In genomic region chr2:38367852-38368251, GRCm38 (mm10) we compare ENCODE assay signal across 17 mouse cellular contexts. TPM values are rescaled to one million over a fixed set of nuclear protein-coding genes. Genes with fewer than 3 reads are reported as not detected.
DNase-seq lines count a peak whose midpoint lies in the region; ATAC-seq and TF ChIP-seq lines count a peak whose summit lies in the region.
"Had no signal": no experiment of that assay in that cellular context is flagged by ENCODE, and none has a peak within 500 bp of the region (broad histone marks: within the 10 kb centered on the region; RNA-seq: fewer than 3 reads in every experiment).

No protein-coding gene starts in this region.

- H3K9ac ChIP-seq in forebrain, embryonic 12.5 days = no peak overlapping the region
- H3K9ac ChIP-seq in forebrain, embryonic 11.5 days (ENCODE audit: low read length) = no peak overlapping the region
- no peak overlapping the region for H3K9ac ChIP-seq in midbrain, embryonic 11.5 days (ENCODE audit: low read length)
- H3K9ac ChIP-seq in midbrain, embryonic 14.5 days (replicated peaks; ENCODE audit: low read length) = no peak overlapping the region
- H3K9ac ChIP-seq in forebrain, embryonic 16.5 days (replicated peaks; ENCODE audit: low read depth, low read length) = no peak overlapping the region
- H3K9ac ChIP-seq in lung, postnatal 0 days (replicated peaks; ENCODE audit: low read depth) = no peak overlapping the region
- H3K9ac ChIP-seq: heart, embryonic 13.5 days; hindbrain, embryonic 15.5 days had no signal

- H3K27me3 ChIP-seq in forebrain, embryonic 12.5 days = peaks cover 25% of the 10 kb centered on the region
- no peaks in the 10 kb centered on the region; the same call in 1 of the 2 replicates for H3K27me3 ChIP-seq in forebrain, embryonic 11.5 days (ENCODE audit: control insufficient read depth, insufficient read depth, low read length)
- peaks cover 94% of the 10 kb centered on the region for H3K27me3 ChIP-seq in midbrain, embryonic 11.5 days (ENCODE audit: control insufficient read depth, insufficient read depth, low read length)
- H3K27me3 ChIP-seq in midbrain, embryonic 14.5 days (ENCODE audit: control insufficient read depth, insufficient read depth, low read length) = peaks cover 75% of the 10 kb centered on the region
- no peaks in the 10 kb centered on the region for H3K27me3 ChIP-seq in forebrain, embryonic 16.5 days (replicated peaks; ENCODE audit: control insufficient read depth, insufficient read depth, low read length)
- peaks cover 57% of the 10 kb centered on the region for H3K27me3 ChIP-seq in lung, postnatal 0 days (replicated peaks; ENCODE audit: insufficient read depth, low read length)

- H3K4me3 ChIP-seq in forebrain, embryonic 12.5 days (replicated peaks) = no peak overlapping the region
- H3K4me3 ChIP-seq in forebrain, embryonic 11.5 days (ENCODE audit: low read depth, low read length) = no peak overlapping the region
- no peak overlapping the region for H3K4me3 ChIP-seq in midbrain, embryonic 11.5 days (ENCODE audit: low read depth, low read length)
- H3K4me3 ChIP-seq in midbrain, embryonic 14.5 days (replicated peaks; ENCODE audit: low read depth, low read length) = no peak overlapping the region
- no peak overlapping the region for H3K4me3 ChIP-seq in forebrain, embryonic 16.5 days (replicated peaks; ENCODE audit: low read length)
- no peak overlapping the region for H3K4me3 ChIP-seq in lung, postnatal 0 days (ENCODE audit: low read depth, low read length)
- H3K4me3 ChIP-seq: hindbrain, embryonic 15.5 days had no signal

- DNase-seq in forebrain, embryonic 11.5 days (ENCODE audit: low spot score) = no peak
- peak; percentile 90 for DNase-seq in midbrain, embryonic 11.5 days (ENCODE audit: low spot score, missing footprints)
- DNase-seq in midbrain, embryonic 14.5 days = no peak
- peak; percentile 56 for DNase-seq in brain, adult 2 months (ENCODE audit: low read depth, low spot score)
- no peak for DNase-seq in lung, postnatal 0 days (ENCODE audit: low spot score)
- DNase-seq: adrenal gland, postnatal 10 days; cerebellum, adult 18-20 months; cerebellum, adult 9-11 months; cerebellum, postnatal 36 days; gastrocnemius, postnatal 36 days; heart, adult 11 months; heart, postnatal 36 days had no signal

- H3K9me3 ChIP-seq in forebrain, embryonic 12.5 days = no peaks in the 10 kb centered on the region
- no peaks in the 10 kb centered on the region for H3K9me3 ChIP-seq in forebrain, embryonic 11.5 days (ENCODE audit: control insufficient read depth, low read length)
- no peaks in the 10 kb centered on the region for H3K9me3 ChIP-seq in midbrain, embryonic 11.5 days (ENCODE audit: control insufficient read depth, low read length)
- H3K9me3 ChIP-seq in midbrain, embryonic 14.5 days (ENCODE audit: control insufficient read depth, low read length) = no peaks in the 10 kb centered on the region
- no peaks in the 10 kb centered on the region for H3K9me3 ChIP-seq in forebrain, embryonic 16.5 days (ENCODE audit: control insufficient read depth, low read length)
- no peaks in the 10 kb centered on the region for H3K9me3 ChIP-seq in lung, postnatal 0 days (ENCODE audit: low read length)
- H3K9me3 ChIP-seq: heart, embryonic 13.5 days; hindbrain, embryonic 15.5 days had no signal

- TF ChIP-seq CTCF in lung, postnatal 0 days (IDR thresholded peaks at IDR 0.05) = no peak

- no peak for TF ChIP-seq EP300 in lung, postnatal 0 days (IDR thresholded peaks at IDR 0.05)

- WGBS in forebrain, embryonic 12.5 days = 67% methylated on average over 5 of the region's 5 CpGs
- 83% methylated on average over 5 of the region's 5 CpGs for WGBS in forebrain, embryonic 11.5 days
- WGBS in midbrain, embryonic 11.5 days = 54% methylated on average over 5 of the region's 5 CpGs
- 52% methylated on average over 5 of the region's 5 CpGs for WGBS in midbrain, embryonic 14.5 days
- 66% methylated on average over 5 of the region's 5 CpGs for WGBS in forebrain, embryonic 16.5 days
- 49% methylated on average over 5 of the region's 5 CpGs for WGBS in lung, postnatal 0 days

- H3K36me3 ChIP-seq in forebrain, embryonic 12.5 days (replicated peaks) = peaks cover 76% of the 10 kb centered on the region
- H3K36me3 ChIP-seq in forebrain, embryonic 11.5 days (ENCODE audit: control insufficient read depth, insufficient read depth, low read length) = peaks cover 15% of the 10 kb centered on the region
- no peaks in the 10 kb centered on the region for H3K36me3 ChIP-seq in midbrain, embryonic 11.5 days (ENCODE audit: control insufficient read depth, insufficient read depth, low read length)
- H3K36me3 ChIP-seq in midbrain, embryonic 14.5 days (ENCODE audit: control insufficient read depth, insufficient read depth, low read length) = peaks cover 7% of the 10 kb centered on the region; the same call in 1 of the 2 replicates
- H3K36me3 ChIP-seq in forebrain, embryonic 16.5 days (ENCODE audit: control insufficient read depth, insufficient read depth) = 0 out of 2 replicates have a peak, but pooled peaks cover 5% of the 10 kb centered on the region
- no peaks in the 10 kb centered on the region for H3K36me3 ChIP-seq in lung, postnatal 0 days (ENCODE audit: insufficient read depth, low read length)
- H3K36me3 ChIP-seq: heart, embryonic 13.5 days; hindbrain, embryonic 15.5 days had no signal

- H3K4me1 ChIP-seq in forebrain, embryonic 12.5 days = peaks cover 33% of the 10 kb centered on the region
- H3K4me1 ChIP-seq in forebrain, embryonic 11.5 days (replicated peaks; ENCODE audit: control insufficient read depth, insufficient read depth, low read length) = peaks cover 7% of the 10 kb centered on the region
- no peaks in the 10 kb centered on the region; the same call in 1 of the 2 replicates for H3K4me1 ChIP-seq in midbrain, embryonic 11.5 days (ENCODE audit: control insufficient read depth, insufficient read depth, low read length)
- 0 out of 2 replicates have a peak, but pooled peaks cover 5% of the 10 kb centered on the region for H3K4me1 ChIP-seq in midbrain, embryonic 14.5 days (ENCODE audit: control insufficient read depth, insufficient read depth, low read length)
- H3K4me1 ChIP-seq in forebrain, embryonic 16.5 days (replicated peaks; ENCODE audit: control insufficient read depth, insufficient read depth, low read length) = peaks cover 24% of the 10 kb centered on the region
- no peaks in the 10 kb centered on the region for H3K4me1 ChIP-seq in lung, postnatal 0 days (ENCODE audit: insufficient read depth, low read depth, low read length)

- H3K27ac ChIP-seq in forebrain, embryonic 12.5 days = peak overlapping the region; percentile 19; the same call in 1 of the 2 replicates
- H3K27ac ChIP-seq in forebrain, embryonic 11.5 days (ENCODE audit: low read depth, low read length) = no peak overlapping the region
- no peak overlapping the region for H3K27ac ChIP-seq in midbrain, embryonic 11.5 days (ENCODE audit: low read depth, low read length)
- no peak overlapping the region for H3K27ac ChIP-seq in midbrain, embryonic 14.5 days (replicated peaks; ENCODE audit: low read depth, low read length)
- H3K27ac ChIP-seq in forebrain, embryonic 16.5 days (ENCODE audit: low read length) = peak overlapping the region; percentile 33; the same call in 1 of the 2 replicates
- H3K27ac ChIP-seq in lung, postnatal 0 days (ENCODE audit: low read length) = no peak overlapping the region
- H3K27ac ChIP-seq: heart, embryonic 13.5 days; hindbrain, embryonic 15.5 days had no signal

- H3K4me2 ChIP-seq in forebrain, embryonic 12.5 days = no peak overlapping the region
- H3K4me2 ChIP-seq in forebrain, embryonic 11.5 days (ENCODE audit: low read depth, low read length, severe bottlenecking) = no peak overlapping the region
- no peak overlapping the region for H3K4me2 ChIP-seq in midbrain, embryonic 11.5 days
- no peak overlapping the region for H3K4me2 ChIP-seq in midbrain, embryonic 14.5 days (ENCODE audit: low read length)
- H3K4me2 ChIP-seq in forebrain, embryonic 16.5 days (ENCODE audit: low read length) = no peak overlapping the region
- no peak overlapping the region for H3K4me2 ChIP-seq in lung, postnatal 0 days (replicated peaks; ENCODE audit: low read depth, low read length)

- no peak for ATAC-seq in forebrain, embryonic 12.5 days (ENCODE audit: low FRiP score)
- ATAC-seq in forebrain, embryonic 11.5 days (replicated peaks; ENCODE audit: low FRiP score) = no peak
- no peak for ATAC-seq in midbrain, embryonic 11.5 days (ENCODE audit: low FRiP score)
- ATAC-seq in midbrain, embryonic 14.5 days (ENCODE audit: low FRiP score, low TSS enrichment) = no peak
- no peak for ATAC-seq in forebrain, embryonic 16.5 days
- ATAC-seq in lung, postnatal 0 days = no peak

RNA-seq across cellular contexts. Expression of gene Lhx2, which starts 28.8 kb away (rescaled TPM):
- polyA plus RNA-seq in forebrain, embryonic 12.5 days (2016; fragmentation: Nextera tagmentation; extraction: Ambion mirVana) = 196 and 224 TPM in 2 replicates
- 175 and 195 TPM in 2 replicates for polyA plus RNA-seq in forebrain, embryonic 11.5 days (2014; fragmentation: Nextera tagmentation; extraction: Ambion mirVana)
- polyA plus RNA-seq in midbrain, embryonic 11.5 days (2014; fragmentation: Nextera tagmentation; extraction: Ambion mirVana) = 55.5 and 61.5 TPM in 2 replicates
- polyA plus RNA-seq in midbrain, embryonic 14.5 days (2014; fragmentation: Nextera tagmentation; extraction: Ambion mirVana) = 47.8 and 68.9 TPM in 2 replicates
- 69.7 and 90.4 TPM in 2 replicates for polyA plus RNA-seq in forebrain, embryonic 16.5 days (2015; fragmentation: Nextera tagmentation; extraction: Ambion mirVana)
- polyA plus RNA-seq in lung, postnatal 0 days (2015; fragmentation: Nextera tagmentation; extraction: Ambion mirVana) = not detected in 2 replicates
- polyA plus RNA-seq: heart, postnatal 0 days had no signal

Comparison
In these comparisons a context has a peak if more than half of its experiments do, and no peak if none do; other contexts are left out.
1. H3K27ac ChIP-seq: peak in forebrain, embryonic 12.5 days (single experiment) and forebrain, embryonic 16.5 days (single experiment); none in forebrain, embryonic 11.5 days (single experiment), midbrain, embryonic 11.5 days (single experiment), midbrain, embryonic 14.5 days (single experiment) and lung, postnatal 0 days (single experiment).
2. DNase-seq: peak in midbrain, embryonic 11.5 days (single experiment) and brain, adult 2 months (single experiment); none in forebrain, embryonic 11.5 days (single experiment), midbrain, embryonic 14.5 days (single experiment) and lung, postnatal 0 days (single experiment).
3. RNA of gene Lhx2, which starts 28.8 kb away (polyA plus RNA-seq): 196 to 224 TPM in forebrain, embryonic 12.5 days, 175 to 195 TPM in forebrain, embryonic 11.5 days, 69.7 to 90.4 TPM in forebrain, embryonic 16.5 days, 47.8 to 68.9 TPM in midbrain, embryonic 14.5 days and 55.5 to 61.5 TPM in midbrain, embryonic 11.5 days; not detected in lung, postnatal 0 days; every median in the first group is over 10 times any median in the second.